Mouse (Mus musculus): Measurements from ENCODE around the gene Ang. TPM values are rescaled to one million over a fixed set of nuclear protein-coding genes. Genes with fewer than 3 reads are reported as not detected.

The Ang gene
- total RNA-seq, 2 experiments from 2014 or later: 3.0 to 4.1 TPM

GRCm38 (mm10) chr14:51127648-51128258 is 36.8 kb downstream of the Ang start:
- DNase-seq (ENCODE audit: low spot score in 2 of 2): no peak

GRCm38 (mm10) chr14:51128775-51129623 is 38.0 kb downstream of the Ang start:
- DNase-seq (ENCODE audit: low spot score in 2 of 2): no peak

DNA sequence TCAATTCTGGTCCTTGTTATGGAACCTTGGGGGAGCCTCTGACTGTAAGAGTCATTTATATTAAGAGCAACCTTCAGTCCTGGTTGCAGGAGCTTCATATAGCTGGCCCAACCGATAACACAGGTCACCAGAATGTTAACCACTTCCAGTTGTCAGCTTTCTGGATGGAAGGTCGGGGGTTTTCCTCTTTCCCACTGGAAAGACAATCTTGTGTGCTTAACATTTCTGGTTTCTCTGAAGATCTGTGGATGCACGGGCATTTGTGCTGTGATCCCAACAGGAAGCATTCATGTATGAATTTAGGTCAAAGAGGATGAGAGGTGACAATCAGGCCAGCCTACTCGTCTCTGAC is 38.6 kb downstream of the Ang start:
- no peak for DNase-seq (ENCODE audit: low spot score in 2 of 2)

- DNase-seq (ENCODE audit: low spot score in 2 of 2): no peak
These were observed 39.5 kb downstream of the Ang start for GRCm38 (mm10) chr14:51130315-51130940.

GRCm38 (mm10) chr14:51131086-51131815 is 40.3 kb downstream of the Ang start:
- DNase-seq (ENCODE audit: low spot score in 2 of 2): no peak

DNA sequence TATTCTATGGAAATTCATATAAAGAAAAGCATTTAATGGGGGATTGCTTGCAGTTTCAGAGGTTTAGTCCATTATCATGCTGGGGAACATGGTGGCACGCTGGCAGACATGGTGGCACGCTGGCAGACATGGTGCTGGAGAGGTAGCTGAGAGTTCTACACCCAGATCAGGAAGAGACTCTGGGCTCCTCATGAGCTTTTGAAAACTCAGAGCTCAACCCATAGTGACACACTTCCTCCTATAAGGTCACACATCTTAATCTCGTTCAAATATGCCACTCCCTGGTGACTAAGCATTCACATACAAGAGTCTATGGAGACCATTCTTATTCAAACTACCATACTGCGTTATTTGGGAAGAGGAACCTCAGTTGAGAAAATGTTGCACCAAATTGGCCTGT is 41.4 kb downstream of the Ang start:
- no peak for DNase-seq (ENCODE audit: low spot score in 2 of 2)

DNA sequence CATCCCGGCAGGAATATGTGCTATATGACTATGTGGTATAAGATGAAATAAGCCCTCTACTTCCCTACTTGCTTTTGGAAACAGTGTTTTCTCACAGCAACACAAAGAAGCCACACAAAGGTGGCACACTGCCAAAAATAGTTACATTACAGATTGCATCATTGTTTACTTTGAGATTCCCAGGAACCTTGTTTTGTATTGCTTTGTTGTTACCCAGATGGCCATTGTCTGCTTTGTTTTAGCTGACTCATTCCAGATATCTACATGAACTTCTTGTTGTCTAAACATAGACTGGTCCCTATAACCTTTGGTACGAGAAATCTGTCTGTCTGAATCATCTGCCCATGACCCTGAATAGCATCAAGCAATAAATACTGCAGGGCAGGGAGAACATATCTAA is 49.4 kb downstream of the Ang start:
- DNase-seq (ENCODE audit: low spot score in 2 of 2): no peak

- DNase-seq (ENCODE audit: low spot score in 2 of 2): no peak
These were observed 51.2 kb downstream of the Ang start for GRCm38 (mm10) chr14:51142119-51142518.

DNA sequence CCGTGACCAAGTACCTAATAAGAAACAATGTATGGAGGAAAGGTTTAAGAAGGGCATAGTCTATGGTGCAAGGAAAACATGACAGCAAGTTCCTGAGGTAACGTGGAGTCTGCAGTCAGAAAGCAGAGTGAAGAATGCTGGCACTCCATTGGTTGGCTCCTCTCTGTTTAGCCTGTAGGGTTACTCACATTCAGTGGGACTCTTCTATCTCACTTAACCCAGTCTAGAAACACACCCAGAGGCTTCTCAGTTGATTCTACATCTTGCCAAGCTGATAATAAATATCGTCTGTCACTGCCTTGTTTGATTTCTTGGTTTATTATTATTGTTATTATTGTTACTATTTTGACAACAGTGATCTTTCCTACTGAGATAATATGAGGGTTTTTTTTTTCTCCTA is 51.6 kb downstream of the Ang start:
- DNase-seq (ENCODE audit: low spot score in 2 of 2): no peak

- DNase-seq (ENCODE audit: low spot score in 2 of 2): peak; percentile 32 to 36
These were observed 52.3 kb downstream of the Ang start for GRCm38 (mm10) chr14:51143287-51143686.

DNA sequence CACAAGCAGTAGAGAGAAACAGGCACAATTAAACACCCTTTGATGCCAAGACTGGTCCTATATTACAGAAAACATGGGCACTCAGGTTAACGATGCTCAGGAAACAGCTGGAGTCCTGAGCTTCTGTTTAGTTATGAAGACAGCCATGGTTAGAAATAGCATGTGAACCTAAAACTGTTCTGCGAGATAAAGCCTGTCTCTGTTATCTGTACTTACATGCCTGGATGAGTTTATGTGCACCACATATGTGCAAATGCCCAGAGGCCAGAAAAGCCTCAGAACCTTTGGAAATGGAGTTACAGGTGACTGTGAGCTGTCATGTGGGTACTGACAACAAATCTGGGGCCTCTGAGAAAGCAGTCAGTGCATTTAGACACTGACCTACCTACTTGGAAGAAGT is 53.0 kb downstream of the Ang start:
- DNase-seq (ENCODE audit: low spot score in 2 of 2): no peak

DNA sequence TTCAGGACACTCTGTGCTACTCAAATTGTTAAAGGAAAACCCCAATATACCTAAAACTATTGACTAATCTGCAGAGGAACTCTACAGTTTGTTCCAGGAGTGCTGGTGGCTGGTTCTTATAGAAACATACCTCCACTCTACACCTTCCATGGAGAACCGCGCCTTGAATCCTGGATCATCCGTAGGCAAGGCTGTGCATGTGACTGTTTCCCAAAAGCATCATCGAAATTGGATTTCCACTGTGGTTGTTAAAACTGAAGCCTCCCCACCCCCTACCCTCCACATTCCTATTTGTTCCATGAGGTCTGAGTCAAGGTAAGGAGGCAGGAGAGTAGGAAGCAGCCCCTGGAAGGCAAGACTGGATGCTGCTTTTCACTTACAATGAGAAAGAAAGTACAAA is 53.5 kb downstream of the Ang start:
- DNase-seq (ENCODE audit: low spot score in 2 of 2): no peak

DNA sequence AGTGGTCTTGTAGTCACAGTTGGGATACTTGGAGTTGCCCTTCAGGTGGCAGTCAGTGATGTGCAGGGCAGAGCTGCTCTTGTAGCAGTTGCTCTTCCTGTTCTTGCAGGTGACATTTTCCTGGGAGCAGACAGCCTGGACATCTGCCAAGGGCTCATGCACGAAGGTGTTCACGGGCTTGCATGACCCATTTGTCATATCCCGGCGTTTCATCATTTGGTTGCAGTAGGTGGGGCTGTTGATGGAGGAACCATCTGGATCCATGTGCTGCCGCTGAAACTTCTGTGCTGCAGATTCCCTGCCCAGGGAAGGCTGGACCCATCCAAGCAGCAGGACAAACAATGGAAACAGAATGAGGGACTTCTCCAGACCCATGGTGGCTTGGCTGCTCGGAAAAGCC is 54.6 kb downstream of the Ang start:
- DNase-seq (ENCODE audit: low spot score in 2 of 2): peak in 1 of 2 experiments; percentile 22

- no peak for DNase-seq (ENCODE audit: low spot score in 2 of 2)
These were observed 55.7 kb downstream of the Ang start, which contains the start of gene Rnase1 for GRCm38 (mm10) chr14:51146685-51147084. Gene Rnase1, minus strand, starts transcription at chr14:51146785.

- DNase-seq (ENCODE audit: low spot score in 2 of 2): no peak
These were observed 57.1 kb downstream of the Ang start for GRCm38 (mm10) chr14:51148006-51148405.

- DNase-seq (ENCODE audit: low spot score in 2 of 2): no peak
These were observed 58.2 kb downstream of the Ang start for GRCm38 (mm10) chr14:51149164-51149563.

- no peak for DNase-seq (ENCODE audit: low spot score in 2 of 2)
These were observed 59.4 kb downstream of the Ang start for GRCm38 (mm10) chr14:51150206-51150831.

Data from layer of hippocampus, postnatal 10 days (tissue).